Mouse (Mus musculus): ENCODE data around the gene Kcnd3. TPM values are rescaled to one million over a fixed set of nuclear protein-coding genes. Genes with fewer than 3 reads are reported as not detected.

The Kcnd3 gene
- polyA plus RNA-seq, 1 experiment from 2014 or later, result 0.93 TPM

DNA sequence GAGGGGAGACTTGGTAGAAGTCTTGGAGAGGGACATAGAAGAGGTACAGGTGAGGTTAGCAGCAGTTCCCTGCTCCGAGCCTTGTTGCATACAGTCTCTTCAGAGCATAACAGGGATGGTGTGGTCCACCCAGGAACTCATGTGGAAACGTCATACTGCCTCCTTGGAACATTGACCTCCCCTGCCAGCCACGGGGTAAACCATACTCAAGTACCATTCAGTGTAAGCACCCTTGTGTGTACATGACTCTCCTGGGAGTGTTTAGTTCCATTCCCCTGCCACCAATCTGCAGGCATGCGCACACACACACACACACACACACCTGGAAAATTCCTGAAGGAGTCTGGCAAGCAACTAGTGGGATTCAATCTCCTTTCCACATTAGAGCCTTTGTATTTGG, 90.6 kb downstream of the Kcnd3 start:
- WGBS, result 78% methylated on average over 4 of the region's 4 CpGs
- H3K9ac ChIP-seq (ENCODE audit: low read depth, low read length), result no peak overlapping the region

DNA sequence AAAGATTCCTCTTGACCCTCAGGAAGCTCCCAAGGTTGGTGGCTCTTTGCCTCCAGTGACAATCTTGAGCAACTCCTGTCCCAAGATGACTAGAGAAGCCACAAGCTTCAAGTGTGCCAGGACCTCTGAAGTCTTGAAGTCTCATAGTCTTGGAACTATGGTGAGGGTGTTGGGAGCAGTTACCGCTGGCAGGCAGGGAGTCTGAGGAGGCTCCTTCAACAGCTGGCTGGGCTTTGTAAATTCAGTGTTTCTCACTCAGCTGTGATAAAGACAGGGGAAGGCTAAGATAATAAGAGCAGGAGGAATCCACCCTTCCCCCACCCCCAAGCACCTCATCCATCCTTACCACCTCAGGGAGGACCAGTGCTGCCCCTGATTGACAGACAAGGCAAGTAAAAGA, 92.0 kb downstream of the Kcnd3 start:
- WGBS, result 96% methylated on average over 1 of the region's 1 CpGs
- Histone ChIP-seq H3K4me3 (ENCODE audit: low read depth, low read length) (no peak overlapping the region), H3K27me3 (replicated peaks; ENCODE audit: control insufficient read depth, insufficient read depth, low read length) (no peaks in the 10 kb centered on the region), H3K27ac (replicated peaks; ENCODE audit: low read depth, low read length) (no peak overlapping the region), H3K36me3 (ENCODE audit: control insufficient read depth, insufficient read depth, low read length) (no peaks in the 10 kb centered on the region), H3K9ac (ENCODE audit: low read depth, low read length) (no peak overlapping the region), H3K4me1 (ENCODE audit: control insufficient read depth, insufficient read depth, low read length) (no peaks in the 10 kb centered on the region), H3K4me2 (ENCODE audit: low read depth, low read length) (no peak overlapping the region), H3K9me3 (ENCODE audit: control insufficient read depth, low read length) (no peaks in the 10 kb centered on the region)
- DNase-seq (ENCODE audit: low spot score), result no peak
- ATAC-seq (ENCODE audit: low read depth), result no peak

More for the DNA sequence above, 90.6 kb downstream of the Kcnd3 start:
- Histone ChIP-seq H3K4me1 (ENCODE audit: control insufficient read depth, insufficient read depth, low read length) (no peaks in the 10 kb centered on the region), H3K27ac (replicated peaks; ENCODE audit: low read depth, low read length) (no peak overlapping the region), H3K9me3 (ENCODE audit: control insufficient read depth, low read length) (no peaks in the 10 kb centered on the region), H3K36me3 (ENCODE audit: control insufficient read depth, insufficient read depth, low read length) (no peaks in the 10 kb centered on the region), H3K4me3 (ENCODE audit: low read depth, low read length) (no peak overlapping the region), H3K27me3 (replicated peaks; ENCODE audit: control insufficient read depth, insufficient read depth, low read length) (no peaks in the 10 kb centered on the region), H3K4me2 (ENCODE audit: low read depth, low read length) (no peak overlapping the region)
- ATAC-seq (ENCODE audit: low read depth), result no peak
- no peak for DNase-seq (ENCODE audit: low spot score)

DNA sequence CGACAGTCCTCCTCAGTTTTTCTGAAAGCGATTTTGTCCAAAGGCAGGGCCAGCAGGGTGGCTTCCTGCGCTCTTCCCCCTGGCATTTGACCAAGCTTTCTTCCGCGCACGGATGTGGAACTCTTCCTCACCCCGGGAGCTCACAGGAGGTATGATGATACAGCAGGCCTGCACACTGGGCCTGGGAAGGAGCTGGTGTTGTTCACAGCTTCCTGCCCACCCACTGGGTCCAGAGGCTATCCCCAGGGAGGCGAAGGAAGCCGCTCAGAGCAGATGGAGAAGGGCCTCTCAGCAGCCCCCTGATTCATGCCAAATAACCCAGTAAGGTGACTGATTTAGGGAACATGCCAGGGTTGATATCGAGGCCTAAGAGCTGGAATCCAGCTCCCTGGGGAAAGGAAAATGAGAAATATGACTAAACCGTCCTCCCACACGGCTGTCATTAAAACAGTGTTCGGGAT, 94.5 kb downstream of the Kcnd3 start:
- Histone ChIP-seq H3K4me2 (ENCODE audit: low read depth, low read length) (no peak overlapping the region), H3K27me3 (replicated peaks; ENCODE audit: control insufficient read depth, insufficient read depth, low read length) (no peaks in the 10 kb centered on the region), H3K36me3 (ENCODE audit: control insufficient read depth, insufficient read depth, low read length) (no peaks in the 10 kb centered on the region), H3K9me3 (ENCODE audit: control insufficient read depth, low read length) (no peaks in the 10 kb centered on the region), H3K9ac (ENCODE audit: low read depth, low read length) (no peak overlapping the region), H3K27ac (replicated peaks; ENCODE audit: low read depth, low read length) (no peak overlapping the region), H3K4me3 (ENCODE audit: low read depth, low read length) (no peak overlapping the region), H3K4me1 (ENCODE audit: control insufficient read depth, insufficient read depth, low read length) (no peaks in the 10 kb centered on the region)
- no peak for ATAC-seq (ENCODE audit: low read depth)
- 40% methylated on average over 13 of the region's 13 CpGs for WGBS
- DNase-seq (ENCODE audit: low spot score), result no peak

DNA sequence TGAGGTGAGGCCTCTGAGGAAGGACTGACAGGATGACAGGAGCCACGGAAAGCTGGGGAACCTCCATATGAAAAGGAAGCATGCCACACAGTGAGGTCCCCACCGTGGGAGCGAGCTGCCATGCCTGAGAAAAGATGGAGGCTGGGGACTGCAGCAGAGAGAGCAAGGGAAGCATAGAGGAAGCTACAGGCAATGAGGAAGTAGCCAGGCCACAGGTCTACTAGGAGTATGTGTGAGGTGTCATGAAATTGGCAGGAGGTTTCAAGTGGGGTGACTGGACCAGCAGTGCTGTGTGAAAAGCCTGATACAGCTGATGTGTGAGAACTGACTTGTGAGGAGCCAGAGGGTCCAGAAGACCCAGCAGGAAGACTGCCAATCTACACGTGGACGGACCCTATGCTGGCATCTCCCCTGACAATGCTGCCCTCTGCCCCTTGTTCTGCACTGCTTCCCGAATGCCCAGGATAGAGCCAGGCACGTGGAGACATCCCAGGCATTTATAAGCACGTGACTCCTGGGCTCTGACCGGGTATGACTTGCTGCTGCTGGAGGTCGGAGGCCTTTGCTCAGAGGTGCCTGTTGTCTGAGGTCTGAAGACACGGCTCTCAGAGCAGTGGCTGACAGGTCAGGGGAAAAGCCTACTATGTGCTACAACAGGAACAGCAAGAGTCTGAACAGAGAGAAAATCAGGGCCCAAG, 96.1 kb downstream of the Kcnd3 start:
- Histone ChIP-seq H3K4me2 (ENCODE audit: low read depth, low read length) (no peak overlapping the region), H3K4me1 (ENCODE audit: control insufficient read depth, insufficient read depth, low read length) (no peaks in the 10 kb centered on the region), H3K27me3 (replicated peaks; ENCODE audit: control insufficient read depth, insufficient read depth, low read length) (no peaks in the 10 kb centered on the region), H3K4me3 (ENCODE audit: low read depth, low read length) (no peak overlapping the region), H3K27ac (replicated peaks; ENCODE audit: low read depth, low read length) (no peak overlapping the region), H3K9me3 (ENCODE audit: control insufficient read depth, low read length) (no peaks in the 10 kb centered on the region), H3K9ac (ENCODE audit: low read depth, low read length) (no peak overlapping the region), H3K36me3 (ENCODE audit: control insufficient read depth, insufficient read depth, low read length) (no peaks in the 10 kb centered on the region)
- no peak for DNase-seq (ENCODE audit: low spot score)
- WGBS, result 71% methylated on average over 11 of the region's 11 CpGs
- ATAC-seq (ENCODE audit: low read depth), result no peak

DNA sequence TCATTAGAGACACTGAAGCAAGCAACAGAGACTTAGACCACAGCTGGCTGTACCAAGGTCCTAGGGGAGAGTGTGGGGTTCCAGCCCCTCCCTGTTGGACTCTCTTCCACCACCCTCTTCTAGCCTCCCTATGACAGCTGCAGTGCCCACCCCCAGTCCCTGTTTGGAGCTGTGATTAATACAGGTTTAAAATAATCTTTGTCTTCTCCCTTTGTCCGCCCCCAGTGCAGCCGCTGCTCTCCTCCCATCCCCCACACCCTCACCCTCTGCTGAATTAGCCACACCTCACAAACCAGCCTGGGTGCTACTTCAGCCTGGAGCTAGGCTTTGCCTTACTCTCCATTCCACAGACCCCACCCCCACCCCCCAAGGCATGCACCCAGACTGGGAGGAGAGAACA, 107.3 kb downstream of the Kcnd3 start:
- Histone ChIP-seq H3K9ac (ENCODE audit: low read depth, low read length) (no peak overlapping the region), H3K27ac (replicated peaks; ENCODE audit: low read depth, low read length) (no peak overlapping the region), H3K36me3 (ENCODE audit: control insufficient read depth, insufficient read depth, low read length) (no peaks in the 10 kb centered on the region), H3K4me2 (ENCODE audit: low read depth, low read length) (no peak overlapping the region), H3K4me3 (ENCODE audit: low read depth, low read length) (no peak overlapping the region), H3K4me1 (ENCODE audit: control insufficient read depth, insufficient read depth, low read length) (no peaks in the 10 kb centered on the region), H3K27me3 (replicated peaks; ENCODE audit: control insufficient read depth, insufficient read depth, low read length) (no peaks in the 10 kb centered on the region), H3K9me3 (ENCODE audit: control insufficient read depth, low read length) (no peaks in the 10 kb centered on the region)
- DNase-seq (ENCODE audit: low spot score) (peak; percentile 49), ATAC-seq (ENCODE audit: low read depth) (peak; percentile 83)
- WGBS, result 26% methylated on average over 2 of the region's 2 CpGs

DNA sequence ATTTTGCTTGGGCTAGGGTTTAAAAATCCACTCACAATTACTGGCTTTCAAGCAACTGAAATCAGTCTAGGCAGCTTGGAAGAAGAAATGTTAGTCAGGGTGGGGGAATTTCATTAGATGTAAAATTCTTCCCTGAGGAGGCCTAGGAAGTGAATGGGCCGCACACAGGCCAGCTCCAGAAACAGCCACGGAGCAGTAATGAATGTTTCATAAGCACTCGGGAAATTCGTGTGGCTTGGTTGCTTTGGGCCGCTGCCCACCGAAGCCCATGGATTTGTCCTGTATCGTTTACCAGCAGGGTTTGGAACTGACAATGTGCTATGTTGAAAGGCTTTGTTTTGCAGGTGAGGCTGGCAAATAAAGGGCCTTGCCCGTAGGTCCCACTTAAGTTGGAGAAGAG, 114.8 kb downstream of the Kcnd3 start:
- H3K27me3 ChIP-seq (replicated peaks; ENCODE audit: control insufficient read depth, insufficient read depth, low read length), result no peaks in the 10 kb centered on the region
- DNase-seq (ENCODE audit: low spot score) (no peak), ATAC-seq (ENCODE audit: low read depth) (no peak)
- no peak overlapping the region for H3K27ac ChIP-seq (replicated peaks; ENCODE audit: low read depth, low read length)
- H3K4me3 ChIP-seq (ENCODE audit: low read depth, low read length), result no peak overlapping the region
- H3K4me2 ChIP-seq (ENCODE audit: low read depth, low read length), result no peak overlapping the region
- no peak overlapping the region for H3K9ac ChIP-seq (ENCODE audit: low read depth, low read length)
- no peaks in the 10 kb centered on the region for H3K36me3 ChIP-seq (ENCODE audit: control insufficient read depth, insufficient read depth, low read length)
- no peaks in the 10 kb centered on the region for H3K9me3 ChIP-seq (ENCODE audit: control insufficient read depth, low read length)
- no peaks in the 10 kb centered on the region for H3K4me1 ChIP-seq (ENCODE audit: control insufficient read depth, insufficient read depth, low read length)
- WGBS, result 74% methylated on average over 8 of the region's 8 CpGs

DNA sequence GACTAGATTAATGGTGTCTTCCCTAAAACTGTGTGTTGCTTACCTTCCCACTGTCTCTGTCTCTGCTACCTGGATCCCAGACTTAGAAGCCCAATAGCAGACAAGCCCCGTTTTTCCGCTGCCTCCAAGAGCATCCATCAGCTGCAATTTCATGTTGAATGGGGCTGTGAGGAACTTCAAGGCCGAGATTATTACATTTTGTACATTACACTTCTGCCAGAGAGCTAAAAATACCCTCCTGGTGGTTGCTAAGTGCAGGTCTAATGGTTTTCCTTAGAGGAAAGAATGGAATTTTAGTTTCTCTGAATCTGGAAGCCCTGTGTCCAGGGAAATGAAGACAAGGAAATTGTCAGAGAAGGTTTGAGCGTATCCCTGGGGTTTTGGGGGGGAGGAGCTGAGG, 115.3 kb downstream of the Kcnd3 start:
- H3K4me2 ChIP-seq (ENCODE audit: low read depth, low read length), result no peak overlapping the region
- WGBS, result 65% methylated on average over 4 of the region's 4 CpGs
- H3K9me3 ChIP-seq (ENCODE audit: control insufficient read depth, low read length), result no peaks in the 10 kb centered on the region
- H3K27me3 ChIP-seq (replicated peaks; ENCODE audit: control insufficient read depth, insufficient read depth, low read length), result no peaks in the 10 kb centered on the region
- H3K4me1 ChIP-seq (ENCODE audit: control insufficient read depth, insufficient read depth, low read length), result no peaks in the 10 kb centered on the region
- H3K9ac ChIP-seq (ENCODE audit: low read depth, low read length), result no peak overlapping the region
- H3K27ac ChIP-seq (replicated peaks; ENCODE audit: low read depth, low read length), result no peak overlapping the region
- no peaks in the 10 kb centered on the region for H3K36me3 ChIP-seq (ENCODE audit: control insufficient read depth, insufficient read depth, low read length)
- DNase-seq (ENCODE audit: low spot score) (no peak), ATAC-seq (ENCODE audit: low read depth) (no peak)
- no peak overlapping the region for H3K4me3 ChIP-seq (ENCODE audit: low read depth, low read length)

DNA sequence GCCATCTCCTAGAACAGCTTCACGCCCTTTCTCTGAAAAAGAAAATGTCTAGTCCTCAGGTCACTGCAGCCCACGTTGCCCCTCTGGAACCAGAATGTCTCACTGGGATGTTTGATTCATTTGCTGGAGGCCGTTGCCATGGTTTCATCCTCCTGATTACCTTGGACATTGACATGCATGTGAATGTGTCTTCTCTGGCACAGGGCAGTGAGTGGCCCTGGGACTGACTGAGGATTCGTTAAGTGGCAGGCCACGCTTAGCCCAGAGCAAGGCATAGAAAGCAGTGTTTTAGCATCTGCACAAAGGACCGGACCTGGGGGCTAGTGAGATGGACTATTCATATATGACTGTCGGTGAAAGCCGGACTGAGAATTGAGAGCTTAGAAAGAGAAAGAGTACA, 116.3 kb downstream of the Kcnd3 start:
- no peaks in the 10 kb centered on the region for H3K4me1 ChIP-seq (ENCODE audit: control insufficient read depth, insufficient read depth, low read length)
- no peaks in the 10 kb centered on the region for H3K36me3 ChIP-seq (ENCODE audit: control insufficient read depth, insufficient read depth, low read length)
- ATAC-seq (ENCODE audit: low read depth) (no peak), DNase-seq (ENCODE audit: low spot score) (no peak)
- no peak overlapping the region for H3K4me3 ChIP-seq (ENCODE audit: low read depth, low read length)
- H3K9ac ChIP-seq (ENCODE audit: low read depth, low read length), result no peak overlapping the region
- WGBS, result 81% methylated on average over 8 of the region's 8 CpGs
- H3K27ac ChIP-seq (replicated peaks; ENCODE audit: low read depth, low read length), result no peak overlapping the region
- no peak overlapping the region for H3K4me2 ChIP-seq (ENCODE audit: low read depth, low read length)
- H3K27me3 ChIP-seq (replicated peaks; ENCODE audit: control insufficient read depth, insufficient read depth, low read length), result no peaks in the 10 kb centered on the region
- H3K9me3 ChIP-seq (ENCODE audit: control insufficient read depth, low read length), result no peaks in the 10 kb centered on the region

DNA sequence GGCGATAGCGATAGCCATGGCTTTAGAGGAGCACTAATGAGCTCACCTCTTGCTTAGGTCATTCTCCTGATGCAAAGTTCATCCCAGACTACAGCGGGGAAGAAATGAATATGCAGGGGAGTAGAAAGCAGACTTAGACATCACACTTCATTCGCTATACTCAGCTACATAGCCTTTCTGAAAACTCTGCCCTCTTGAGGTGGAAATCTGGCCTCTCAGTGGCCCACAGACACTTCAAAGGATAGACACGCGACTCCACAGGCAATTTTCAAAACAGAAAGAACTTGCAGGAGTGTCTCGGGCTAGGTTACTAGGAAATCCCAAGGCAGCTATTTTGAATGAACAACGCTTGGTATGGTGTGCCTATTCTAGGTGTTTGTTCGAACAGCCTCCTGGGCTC, 116.7 kb downstream of the Kcnd3 start:
- H3K4me3 ChIP-seq (ENCODE audit: low read depth, low read length), result no peak overlapping the region
- no peaks in the 10 kb centered on the region for H3K36me3 ChIP-seq (ENCODE audit: control insufficient read depth, insufficient read depth, low read length)
- no peaks in the 10 kb centered on the region for H3K27me3 ChIP-seq (replicated peaks; ENCODE audit: control insufficient read depth, insufficient read depth, low read length)
- DNase-seq (ENCODE audit: low spot score) (no peak), ATAC-seq (ENCODE audit: low read depth) (no peak)
- no peak overlapping the region for H3K27ac ChIP-seq (replicated peaks; ENCODE audit: low read depth, low read length)
- no peaks in the 10 kb centered on the region for H3K4me1 ChIP-seq (ENCODE audit: control insufficient read depth, insufficient read depth, low read length)
- 66% methylated on average over 9 of the region's 9 CpGs for WGBS
- H3K9ac ChIP-seq (ENCODE audit: low read depth, low read length), result no peak overlapping the region
- no peak overlapping the region for H3K4me2 ChIP-seq (ENCODE audit: low read depth, low read length)
- H3K9me3 ChIP-seq (ENCODE audit: control insufficient read depth, low read length), result no peaks in the 10 kb centered on the region

Data from embryonic facial prominence, embryonic 14.5 days (tissue).